Mouse (Mus musculus): ENCODE results near the gene Kcne1.

- no peak for TF ChIP-seq POLR2A (IDR thresholded peaks at IDR 0.05; ENCODE audit: control insufficient read depth, extremely low read depth, insufficient read depth, low read length, poor library complexity)
- no peak for TF ChIP-seq CTCF (IDR thresholded peaks at IDR 0.05; ENCODE audit: borderline replicate concordance, control insufficient read depth, extremely low read depth, insufficient read depth, low read length, poor library complexity)
Measured at GRCm38 (mm10) chr16:92320361-92320760, 38.9 kb downstream of the Kcne1 start.

Measured in thymus, adult 2 months (tissue).